Mouse (Mus musculus): ENCODE data around the gene Ddb1.

GRCm38 (mm10) chr19:10555624-10556510 is 49.3 kb upstream of the Ddb1 start, which contains the start of gene Tmem216:
- TF ChIP-seq CTCF (IDR thresholded peaks at IDR 0.05; ENCODE audit: low read depth, low read length) (no peak), POLR2A (IDR thresholded peaks at IDR 0.05; ENCODE audit: extremely low read depth, insufficient read depth, low read length) (peak; percentile 52; the same call in 1 of the 2 replicates)
